Mouse (Mus musculus) CH12.LX (cell line): ENCODE measurements around the gene Mroh7. TPM values are rescaled to one million over a fixed set of nuclear protein-coding genes. Genes with fewer than 3 reads are reported as not detected.

Experiments used
- DNase-seq: peaks from one replicate; pipeline ENCODE4 v3.0.0-alpha.2; 2013; ENCODE audit errors: extremely low read depth
- H3K27ac ChIP-seq: 2 replicates; pipeline ENCODE4 v1.5.1; 2012; ENCODE audit warnings: low read depth, mild to moderate bottlenecking, control low read depth, moderate library complexity; ENCODE audit not compliant: insufficient read depth
- H3K27me3 ChIP-seq: replicated peaks from 2 replicates; pipeline ENCODE3; 2012; ENCODE audit warnings: inconsistent platforms
- H3K36me3 ChIP-seq, 2 experiments: replicated peaks in 1 of 2; 2 replicates each; pipeline versions ENCODE3 to v1.6.1; 2012; ENCODE audit warnings: inconsistent platforms in 1 of 2, low read length in 1 of 2, mild to moderate bottlenecking in 1 of 2, mixed read lengths in 1 of 2, moderate library complexity in 1 of 2; ENCODE audit not compliant: control insufficient read depth in 1 of 2, insufficient read depth in 1 of 2
- H3K4me1 ChIP-seq, 2 experiments: 2 replicates each; pipeline ENCODE4 v1.6.1; 2012; ENCODE audit warnings: inconsistent platforms in 1 of 2, moderate library complexity in 1 of 2; ENCODE audit not compliant: insufficient read depth in 2 of 2, control insufficient read depth in 1 of 2
- H3K4me2 ChIP-seq: 2 replicates; pipeline ENCODE4 v1.6.1; 2012; ENCODE audit warnings: low read depth, mild to moderate bottlenecking, control low read depth; ENCODE audit not compliant: poor library complexity, insufficient read depth, severe bottlenecking
- H3K4me3 ChIP-seq, 3 experiments: fragments of 150-350 bp in 1 of 3; sonication (generic) in 1 of 3; replicated peaks in 1 of 3; 2 replicates each; pipeline versions ENCODE3 to v1.5.1; 2011 to 2012; ENCODE audit warnings: low read depth in 2 of 3, low read length in 2 of 3, mild to moderate bottlenecking in 2 of 3, moderate library complexity in 2 of 3, control low read depth in 1 of 3, improper control_type of control experiment in 1 of 3, inconsistent platforms in 1 of 3, mixed read lengths in 1 of 3; ENCODE audit not compliant: poor library complexity in 1 of 3
- H3K79me2 ChIP-seq: replicated peaks from 2 replicates; pipeline ENCODE4 v1.6.1; 2012; ENCODE audit warnings: mild to moderate bottlenecking, moderate library complexity; ENCODE audit not compliant: control insufficient read depth, poor library complexity, insufficient read depth, severe bottlenecking; ENCODE audit errors: extremely low read depth
- H3K9ac ChIP-seq: 2 replicates; pipeline ENCODE4 v1.6.1; 2012; ENCODE audit warnings: low read depth, mild to moderate bottlenecking, control low read depth, moderate library complexity; ENCODE audit not compliant: insufficient read depth
- H3K9me3 ChIP-seq: replicated peaks from 2 replicates; pipeline ENCODE3; 2012; ENCODE audit warnings: low read length, inconsistent platforms, mixed read lengths
- BHLHE40 ChIP-seq: IDR thresholded peaks from 2 replicates; pipeline ENCODE4 v1.6.1; 2011; ENCODE audit warnings: mild to moderate bottlenecking, low read depth, low read length, improper control_type of control experiment
- CHD1 ChIP-seq: IDR thresholded peaks from 2 replicates; pipeline ENCODE4 v1.6.1; 2012; ENCODE audit warnings: low read depth, low read length, improper control_type of control experiment, inconsistent platforms
- CHD2 ChIP-seq: IDR thresholded peaks from 2 replicates; pipeline ENCODE4 v1.6.1; 2011; ENCODE audit warnings: low read length, improper control_type of control experiment
- CTCF ChIP-seq, 2 experiments: IDR thresholded peaks in 1 of 2; conservative IDR thresholded peaks in 1 of 2; 2 replicates each; pipeline ENCODE4 v1.5.1; 2011 to 2012; ENCODE audit warnings: low read depth in 2 of 2, low read length in 2 of 2, improper control_type of control experiment in 1 of 2, inconsistent platforms in 1 of 2, mild to moderate bottlenecking in 1 of 2, moderate library complexity in 1 of 2
- E2F4 ChIP-seq: IDR thresholded peaks from 2 replicates; pipeline ENCODE4 v1.6.1; 2011; ENCODE audit warnings: low read depth, low read length, improper control_type of control experiment; ENCODE audit not compliant: insufficient replicate concordance
- EP300 ChIP-seq: IDR thresholded peaks from 2 replicates; pipeline ENCODE4 v1.6.1; 2011; ENCODE audit warnings: low read length, improper control_type of control experiment
- GABPA ChIP-seq: IDR thresholded peaks from 2 replicates; pipeline ENCODE4 v1.6.1; 2012; ENCODE audit warnings: low read depth, low read length, improper control_type of control experiment, inconsistent platforms; ENCODE audit not compliant: insufficient replicate concordance
- MAX ChIP-seq: IDR thresholded peaks from 2 replicates; pipeline ENCODE4 v1.6.1; 2011; ENCODE audit warnings: low read length, improper control_type of control experiment
- MEF2A ChIP-seq: IDR thresholded peaks from 2 replicates; pipeline ENCODE4 v1.6.1; 2014; ENCODE audit warnings: low read depth, mild to moderate bottlenecking, inconsistent platforms, low read length, improper control_type of control experiment, borderline replicate concordance
- MXI1 ChIP-seq: IDR thresholded peaks from 2 replicates; pipeline ENCODE4 v1.6.1; 2011; ENCODE audit warnings: mild to moderate bottlenecking, low read depth, low read length, improper control_type of control experiment
- MYC ChIP-seq: IDR thresholded peaks from 2 replicates; pipeline ENCODE4 v1.6.1; 2011; ENCODE audit warnings: low read depth, mild to moderate bottlenecking, improper control_type of control experiment, low read length
- NRF1 ChIP-seq: IDR thresholded peaks from 2 replicates; pipeline ENCODE4 v1.6.1; 2014; ENCODE audit warnings: low read depth, mild to moderate bottlenecking, inconsistent platforms, low read length, improper control_type of control experiment, moderate library complexity
- POLR2A ChIP-seq: IDR thresholded peaks from 2 replicates; pipeline ENCODE4 v1.6.1; 2011; ENCODE audit warnings: low read depth, mild to moderate bottlenecking, improper control_type of control experiment, low read length
- RAD21 ChIP-seq: IDR thresholded peaks from 2 replicates; pipeline ENCODE4 v1.6.1; 2011; ENCODE audit warnings: low read depth, mild to moderate bottlenecking, low read length, improper control_type of control experiment, moderate library complexity
- SIN3A ChIP-seq: IDR thresholded peaks from 2 replicates; pipeline ENCODE4 v1.6.1; 2012; ENCODE audit warnings: low read length, improper control_type of control experiment, inconsistent platforms
- SMC3 ChIP-seq: IDR thresholded peaks from 2 replicates; pipeline ENCODE4 v1.6.1; 2011; ENCODE audit warnings: low read depth, low read length, improper control_type of control experiment
- TBP ChIP-seq: conservative IDR thresholded peaks from 2 replicates; pipeline ENCODE4 v1.6.1; 2011; ENCODE audit warnings: low read depth, low read length, improper control_type of control experiment
- USF1 ChIP-seq: IDR thresholded peaks from 2 replicates; pipeline ENCODE4 v1.6.1; 2014; ENCODE audit warnings: low read depth, mild to moderate bottlenecking, inconsistent platforms, low read length, improper control_type of control experiment
- USF2 ChIP-seq: conservative IDR thresholded peaks from 2 replicates; pipeline ENCODE4 v1.6.1; 2011; ENCODE audit warnings: low read depth, low read length, improper control_type of control experiment
- ZMIZ1 ChIP-seq: IDR thresholded peaks from 2 replicates; pipeline ENCODE4 v1.6.1; 2012; ENCODE audit warnings: low read depth, mild to moderate bottlenecking, inconsistent platforms, low read length, improper control_type of control experiment
- dilution Hi-C: fragments of 300-500 bp; cut with MboI; formaldehyde crosslinking; loops from 2 replicates; pipeline ENCODE4 v1.14.3; 2020; ENCODE audit warnings: low sequenced_read_pairs; ENCODE audit not compliant: extremely low pct_unique_long_range_greater_than_20kb, extremely low pct_ligation_motif_present
- in situ Hi-C: fragments of 300-500 bp; cut with MboI; formaldehyde crosslinking; loops from 3 replicates; pipeline ENCODE4 v1.14.3; 2019; ENCODE audit warnings: low sequenced_read_pairs, low pct_ligation_motif_present, low pct_unique_long_range_greater_than_20kb, mixed read lengths
- polyA plus RNA-seq: library from polyadenylated mRNA; unstranded; fragments of >175 nt; gene quantifications from 2 replicates; pipeline ENCODE4 v1.2.1, GENCODE M21; 2012; ENCODE audit warnings: low read depth; ENCODE audit not compliant: insufficient read length
- total RNA-seq, 2 experiments: library from RNA; depleted of rRNA; stranded (reverse); fragments of 300-350 nt in 1 of 2; fragments of >200 nt in 1 of 2; gene quantifications; 2 replicates each; pipeline ENCODE4 v1.2.3; 2012 to 2014

The Mroh7 gene
- total and polyA plus RNA-seq, 3 experiments, result not detected

- Histone ChIP-seq H3K4me1 (peaks cover 3 to 12% of the 10 kb centered on the region in 2 experiments), H3K36me3 (peaks cover 45 to 82% of the 10 kb centered on the region in 2 experiments), H3K4me3 (no peak overlapping the region), H3K27ac (no peak overlapping the region), H3K9me3 (no peaks in the 10 kb centered on the region), H3K4me2 (no peak overlapping the region), H3K79me2 (peaks cover 9% of the 10 kb centered on the region), H3K9ac (no peak overlapping the region), H3K27me3 (no peaks in the 10 kb centered on the region)
- DNase-seq, result no peak
- dilution Hi-C loops, result no loop called here
- no peak for TF ChIP-seq MYC
- TF ChIP-seq POLR2A, result no peak
- no peak for TF ChIP-seq SMC3
- no peak for TF ChIP-seq RAD21
- no peak for TF ChIP-seq MXI1
- TF ChIP-seq CHD2, result no peak
- TF ChIP-seq CTCF (conservative IDR thresholded peaks at IDR 0.05 in 1 of 2, IDR thresholded peaks at IDR 0.05 in 1 of 2; ENCODE audit: low read depth in 2 of 2, low read length in 2 of 2), result no peak
- TF ChIP-seq MEF2A, result no peak
- no peak for TF ChIP-seq USF2
- in situ Hi-C loops, result no loop called here
These were observed 75.0 kb downstream of the Mroh7 start for GRCm38 (mm10) chr4:106655681-106656080.

GRCm38 (mm10) chr4:106653051-106653450, 77.7 kb downstream of the Mroh7 start:
- Histone ChIP-seq H3K27me3 (no peaks in the 10 kb centered on the region), H3K4me2 (no peak overlapping the region), H3K9ac (no peak overlapping the region), H3K4me3 (no peak overlapping the region)
- in situ Hi-C loops, result no loop called here
- no peak for TF ChIP-seq SIN3A
- no peak for TF ChIP-seq USF1
- TF ChIP-seq GABPA, result no peak
- TF ChIP-seq MAX, result no peak
- TF ChIP-seq, all 38 proteins: peak for 0
- dilution Hi-C loops, result no loop called here
- DNase-seq, result no peak
- Histone ChIP-seq H3K36me3 (peaks cover 29 to 56% of the 10 kb centered on the region in 2 experiments), H3K27ac (no peak overlapping the region), H3K79me2 (peaks cover 9% of the 10 kb centered on the region), H3K4me1 (peaks cover 3 to 24% of the 10 kb centered on the region in 2 experiments), H3K9me3 (no peaks in the 10 kb centered on the region)

GRCm38 (mm10) chr4:106652546-106652945, 78.2 kb downstream of the Mroh7 start:
- H3K27ac ChIP-seq, result no peak overlapping the region
- no peaks in the 10 kb centered on the region for H3K27me3 ChIP-seq
- H3K4me2 ChIP-seq, result no peak overlapping the region
- H3K36me3 ChIP-seq, result peaks cover 29 to 51% of the 10 kb centered on the region in 2 experiments
- H3K9me3 ChIP-seq, result no peaks in the 10 kb centered on the region
- TF ChIP-seq EP300 (no peak), TBP (no peak), CHD1 (no peak), SIN3A (no peak), E2F4 (no peak), ZMIZ1 (no peak), BHLHE40 (no peak), NRF1 (no peak), CHD2 (no peak), GABPA (no peak)
- in situ Hi-C loops, result no loop called here
- peaks cover 9% of the 10 kb centered on the region for H3K79me2 ChIP-seq
- H3K4me3 ChIP-seq, result no peak overlapping the region
- no peak for DNase-seq
- no peak overlapping the region for H3K9ac ChIP-seq
- dilution Hi-C loops, result no loop called here
- H3K4me1 ChIP-seq, result peaks cover 3 to 24% of the 10 kb centered on the region in 2 experiments
